Mouse (Mus musculus): ENCODE measurements around the gene Kif12.

The Kif12 gene

GRCm38 (mm10) chr4:63158192-63158591, 13.7 kb downstream of the Kif12 start:
- DNase-seq, result no peak

- no peak for DNase-seq
These were observed 15.0 kb downstream of the Kif12 start for GRCm38 (mm10) chr4:63156726-63157634.

GRCm38 (mm10) chr4:63155596-63155995, 16.3 kb downstream of the Kif12 start:
- no peak for DNase-seq

GRCm38 (mm10) chr4:63154699-63155098, 17.2 kb downstream of the Kif12 start, which contains the start of gene Ambp:
Ambp (minus strand) TSS chr4:63154799.
- DNase-seq, result no peak

GRCm38 (mm10) chr4:63154028-63154427, 17.9 kb downstream of the Kif12 start:
- DNase-seq, result no peak

- DNase-seq, result no peak
These were observed 20.8 kb downstream of the Kif12 start for GRCm38 (mm10) chr4:63151127-63151526.

GRCm38 (mm10) chr4:63147268-63147667, 24.7 kb downstream of the Kif12 start:
- DNase-seq, result no peak

- peak; percentile 51 to 53 for DNase-seq
These were observed 41.9 kb downstream of the Kif12 start for GRCm38 (mm10) chr4:63129891-63130624.

- DNase-seq, result peak in 1 of 2 experiments; percentile 15
These were observed 47.0 kb downstream of the Kif12 start for GRCm38 (mm10) chr4:63124861-63125466.

GRCm38 (mm10) chr4:63118639-63119437, 53.1 kb downstream of the Kif12 start:
- DNase-seq, result peak; percentile 85 to 90
